Mouse (Mus musculus): ENCODE measurements at regions not wholly inside any gene's neighbourhood (a gene's known extent, or its start where the extent isn't known, plus 50 kb on each side); places are given as distances from the start of the nearest gene placed in this dataset.
"Not testable (repeated sequence)": the region's sequence is repeated elsewhere in the genome, so short reads cannot be mapped to it uniquely, and the experiment has no call there.

DNA sequence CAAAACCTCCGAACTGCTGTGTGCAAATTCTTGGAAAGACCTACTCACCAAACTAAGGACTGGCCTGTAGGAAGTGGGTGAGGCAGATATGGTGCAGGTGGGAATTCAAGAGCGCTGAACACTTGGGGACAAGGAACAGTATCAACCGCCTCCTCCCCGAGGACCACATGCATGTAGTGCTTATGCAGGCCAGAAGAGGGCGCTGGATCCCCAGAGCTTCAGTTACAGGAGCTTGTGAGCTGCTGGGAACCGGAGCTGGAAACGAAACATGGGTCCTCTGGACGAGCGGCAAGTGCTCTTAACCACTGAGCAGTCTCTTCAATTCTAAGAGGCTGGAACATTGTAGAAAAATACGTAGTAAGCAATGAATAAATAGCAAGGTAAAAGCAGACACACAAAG, 317.8 kb downstream of the Ajap1 start:
- Histone ChIP-seq H3K36me3 (ENCODE audit: control insufficient read depth, insufficient read depth, low read length) (no peaks in the 10 kb centered on the region), H3K9me3 (ENCODE audit: control insufficient read depth, low read length) (peaks cover 3% of the 10 kb centered on the region; the same call in 1 of the 2 replicates), H3K4me2 (replicated peaks; ENCODE audit: low read depth, low read length) (no peak overlapping the region), H3K9ac (ENCODE audit: low read depth, low read length) (no peak overlapping the region), H3K27ac (ENCODE audit: low read depth, low read length) (no peak overlapping the region), H3K27me3 (ENCODE audit: control insufficient read depth, insufficient read depth, low read length) (no peaks in the 10 kb centered on the region), H3K4me3 (ENCODE audit: low read length) (no peak overlapping the region), H3K4me1 (ENCODE audit: control insufficient read depth, insufficient read depth, low read length) (0 out of 2 replicates have a peak, but pooled peaks cover 1% of the 10 kb centered on the region)
- 91% methylated on average over 10 of the region's 10 CpGs for WGBS
- ATAC-seq (ENCODE audit: low FRiP score, low TSS enrichment) = no peak

DNA sequence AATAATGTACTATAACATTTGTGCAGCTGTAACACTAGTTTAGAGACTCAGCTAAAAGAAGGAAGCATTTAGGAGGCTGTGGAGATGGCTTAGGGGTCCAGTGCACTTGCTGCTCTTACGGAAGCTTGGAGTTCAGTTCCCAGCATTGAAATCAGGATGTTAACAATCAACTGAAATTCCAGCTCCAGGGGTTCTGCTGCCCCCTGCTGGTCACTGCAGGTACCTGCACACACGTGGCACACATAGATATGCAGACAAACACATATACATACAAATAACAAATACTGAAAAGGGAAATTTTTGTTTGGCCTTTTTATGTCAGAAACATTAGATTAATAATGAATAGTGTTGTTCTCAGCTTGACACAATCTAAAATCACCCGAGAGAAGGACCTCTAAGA, 322.5 kb downstream of the Ajap1 start:
- no peak overlapping the region for H3K4me2 ChIP-seq (replicated peaks; ENCODE audit: low read depth, low read length)
- no peaks in the 10 kb centered on the region for H3K4me1 ChIP-seq (ENCODE audit: control insufficient read depth, insufficient read depth, low read length)
- no peak overlapping the region for H3K9ac ChIP-seq (ENCODE audit: low read depth, low read length)
- WGBS = 90% methylated on average over 3 of the region's 3 CpGs
- no peak for ATAC-seq (ENCODE audit: low FRiP score, low TSS enrichment)
- no peak overlapping the region for H3K27ac ChIP-seq (ENCODE audit: low read depth, low read length)
- H3K27me3 ChIP-seq (ENCODE audit: control insufficient read depth, insufficient read depth, low read length) = no peaks in the 10 kb centered on the region
- peaks cover 3% of the 10 kb centered on the region; the same call in 1 of the 2 replicates for H3K9me3 ChIP-seq (ENCODE audit: control insufficient read depth, low read length)
- H3K36me3 ChIP-seq (ENCODE audit: control insufficient read depth, insufficient read depth, low read length) = no peaks in the 10 kb centered on the region
- no peak overlapping the region for H3K4me3 ChIP-seq (ENCODE audit: low read length)

DNA sequence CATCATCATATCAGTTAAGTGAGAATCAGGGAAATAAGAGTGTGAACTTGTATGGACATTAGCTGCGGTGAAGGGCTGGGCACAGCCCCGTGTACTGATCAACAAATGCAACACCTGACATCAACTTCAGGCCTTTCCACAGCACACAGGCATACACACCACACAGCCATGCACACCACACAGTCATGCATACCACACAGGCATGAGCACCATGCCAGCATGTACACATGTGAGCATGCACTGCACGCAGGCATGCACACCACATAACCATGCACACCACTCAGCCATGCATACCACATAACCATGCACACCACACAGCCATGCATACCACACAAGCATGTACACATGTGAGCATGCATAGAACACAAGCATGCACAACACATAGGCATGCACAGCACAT, 325.0 kb downstream of the Ajap1 start:
- Histone ChIP-seq H3K4me1 (ENCODE audit: control insufficient read depth, insufficient read depth, low read length) (no peaks in the 10 kb centered on the region), H3K36me3 (ENCODE audit: control insufficient read depth, insufficient read depth, low read length) (no peaks in the 10 kb centered on the region), H3K9me3 (ENCODE audit: control insufficient read depth, low read length) (peaks cover 3% of the 10 kb centered on the region; the same call in 1 of the 2 replicates), H3K4me2 (replicated peaks; ENCODE audit: low read depth, low read length) (no peak overlapping the region), H3K9ac (ENCODE audit: low read depth, low read length) (no peak overlapping the region), H3K27me3 (ENCODE audit: control insufficient read depth, insufficient read depth, low read length) (no peaks in the 10 kb centered on the region), H3K4me3 (ENCODE audit: low read length) (no peak overlapping the region), H3K27ac (ENCODE audit: low read depth, low read length) (no peak overlapping the region)
- no peak for ATAC-seq (ENCODE audit: low FRiP score, low TSS enrichment)
- 95% methylated on average over 3 of the region's 3 CpGs for WGBS

DNA sequence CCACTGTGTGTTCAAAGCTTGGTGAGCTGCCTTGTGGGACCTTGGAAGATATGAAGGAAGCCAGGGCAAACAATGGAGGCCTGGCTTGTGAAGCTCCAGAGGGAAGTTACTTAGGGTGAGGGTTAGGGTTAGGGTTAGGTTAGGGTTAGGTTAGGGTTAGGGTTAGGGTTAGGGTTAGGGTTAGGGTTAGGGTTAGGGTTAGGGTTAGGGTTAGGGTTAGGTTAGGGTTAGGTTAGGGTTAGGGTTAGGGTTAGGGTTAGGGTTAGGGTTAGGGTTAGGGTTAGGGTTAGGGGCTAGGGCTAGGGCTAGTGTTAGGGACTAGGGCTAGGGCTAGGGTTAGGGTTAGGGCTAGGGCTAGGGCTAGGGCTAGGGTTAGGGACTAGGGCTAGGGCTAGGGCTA, 329.7 kb downstream of the Ajap1 start:
- ATAC-seq (ENCODE audit: low FRiP score, low TSS enrichment); H3K27ac ChIP-seq (ENCODE audit: low read depth, low read length); H3K4me3 ChIP-seq (ENCODE audit: low read length); H3K9ac ChIP-seq (ENCODE audit: low read depth, low read length); H3K36me3 ChIP-seq (ENCODE audit: control insufficient read depth, insufficient read depth, low read length); H3K4me2 ChIP-seq (replicated peaks; ENCODE audit: low read depth, low read length); H3K9me3 ChIP-seq (ENCODE audit: control insufficient read depth, low read length); H3K4me1 ChIP-seq (ENCODE audit: control insufficient read depth, insufficient read depth, low read length); H3K27me3 ChIP-seq (ENCODE audit: control insufficient read depth, insufficient read depth, low read length): not testable (repeated sequence)

- Histone ChIP-seq H3K9me3 (ENCODE audit: control insufficient read depth, low read length) (peaks cover 5% of the 10 kb centered on the region; the same call in 1 of the 2 replicates), H3K4me3 (ENCODE audit: low read length) (no peak overlapping the region), H3K36me3 (ENCODE audit: control insufficient read depth, insufficient read depth, low read length) (no peaks in the 10 kb centered on the region), H3K9ac (ENCODE audit: low read depth, low read length) (no peak overlapping the region), H3K4me1 (ENCODE audit: control insufficient read depth, insufficient read depth, low read length) (peaks cover 6% of the 10 kb centered on the region; the same call in 1 of the 2 replicates), H3K4me2 (replicated peaks; ENCODE audit: low read depth, low read length) (no peak overlapping the region), H3K27me3 (ENCODE audit: control insufficient read depth, insufficient read depth, low read length) (no peaks in the 10 kb centered on the region), H3K27ac (ENCODE audit: low read depth, low read length) (no peak overlapping the region)
- 51% methylated on average over 13 of the region's 13 CpGs for whole genome bisulfite sequencing
- ATAC-seq (ENCODE audit: low FRiP score, low TSS enrichment) = peak; percentile 61
Observed at GRCm38 (mm10) chr4:153133147-153133546, 349.5 kb downstream of the Ajap1 start.

GRCm38 (mm10) chr4:153129345-153129744, 353.3 kb downstream of the Ajap1 start:
- H3K36me3 ChIP-seq (ENCODE audit: control insufficient read depth, insufficient read depth, low read length) = no peaks in the 10 kb centered on the region
- H3K4me2 ChIP-seq (replicated peaks; ENCODE audit: low read depth, low read length) = no peak overlapping the region
- H3K9ac ChIP-seq (ENCODE audit: low read depth, low read length) = no peak overlapping the region
- 98% methylated on average over 2 of the region's 2 CpGs for WGBS
- no peaks in the 10 kb centered on the region for H3K27me3 ChIP-seq (ENCODE audit: control insufficient read depth, insufficient read depth, low read length)
- no peak overlapping the region for H3K4me3 ChIP-seq (ENCODE audit: low read length)
- peaks cover 9% of the 10 kb centered on the region; the same call in 1 of the 2 replicates for H3K9me3 ChIP-seq (ENCODE audit: control insufficient read depth, low read length)
- no peak overlapping the region for H3K27ac ChIP-seq (ENCODE audit: low read depth, low read length)
- H3K4me1 ChIP-seq (ENCODE audit: control insufficient read depth, insufficient read depth, low read length) = peaks cover 6% of the 10 kb centered on the region; the same call in 1 of the 2 replicates
- ATAC-seq (ENCODE audit: low FRiP score, low TSS enrichment) = no peak

- 45% methylated on average over 12 of the region's 12 CpGs for WGBS
Observed at GRCm38 (mm10) chr4:153128162-153128561, 354.4 kb downstream of the Ajap1 start.

GRCm38 (mm10) chr4:153120480-153120879, 362.1 kb downstream of the Ajap1 start:
- Histone ChIP-seq H3K36me3 (ENCODE audit: control insufficient read depth, insufficient read depth, low read length) (no peaks in the 10 kb centered on the region), H3K4me2 (replicated peaks; ENCODE audit: low read depth, low read length) (no peak overlapping the region), H3K4me1 (ENCODE audit: control insufficient read depth, insufficient read depth, low read length) (peaks cover 25% of the 10 kb centered on the region), H3K27ac (ENCODE audit: low read depth, low read length) (peak overlapping the region; percentile 19; the same call in 1 of the 2 replicates), H3K9ac (ENCODE audit: low read depth, low read length) (no peak overlapping the region), H3K27me3 (ENCODE audit: control insufficient read depth, insufficient read depth, low read length) (no peaks in the 10 kb centered on the region), H3K9me3 (ENCODE audit: control insufficient read depth, low read length) (no peaks in the 10 kb centered on the region), H3K4me3 (ENCODE audit: low read length) (no peak overlapping the region)
- 11% methylated on average over 6 of the region's 6 CpGs for WGBS
- no peak for ATAC-seq (ENCODE audit: low FRiP score, low TSS enrichment)

More at GRCm38 (mm10) chr4:153128162-153128561, 354.4 kb downstream of the Ajap1 start:
- Histone ChIP-seq H3K36me3 (ENCODE audit: control insufficient read depth, insufficient read depth, low read length) (no peaks in the 10 kb centered on the region), H3K9me3 (ENCODE audit: control insufficient read depth, low read length) (peaks cover 9% of the 10 kb centered on the region; the same call in 1 of the 2 replicates), H3K4me3 (ENCODE audit: low read length) (no peak overlapping the region), H3K27me3 (ENCODE audit: control insufficient read depth, insufficient read depth, low read length) (no peaks in the 10 kb centered on the region), H3K4me2 (replicated peaks; ENCODE audit: low read depth, low read length) (no peak overlapping the region), H3K9ac (ENCODE audit: low read depth, low read length) (no peak overlapping the region), H3K4me1 (ENCODE audit: control insufficient read depth, insufficient read depth, low read length) (peaks cover 6% of the 10 kb centered on the region; the same call in 1 of the 2 replicates), H3K27ac (ENCODE audit: low read depth, low read length) (no peak overlapping the region)
- peak; percentile 60; the same call in 1 of the 2 replicates for ATAC-seq (ENCODE audit: low FRiP score, low TSS enrichment)

DNA sequence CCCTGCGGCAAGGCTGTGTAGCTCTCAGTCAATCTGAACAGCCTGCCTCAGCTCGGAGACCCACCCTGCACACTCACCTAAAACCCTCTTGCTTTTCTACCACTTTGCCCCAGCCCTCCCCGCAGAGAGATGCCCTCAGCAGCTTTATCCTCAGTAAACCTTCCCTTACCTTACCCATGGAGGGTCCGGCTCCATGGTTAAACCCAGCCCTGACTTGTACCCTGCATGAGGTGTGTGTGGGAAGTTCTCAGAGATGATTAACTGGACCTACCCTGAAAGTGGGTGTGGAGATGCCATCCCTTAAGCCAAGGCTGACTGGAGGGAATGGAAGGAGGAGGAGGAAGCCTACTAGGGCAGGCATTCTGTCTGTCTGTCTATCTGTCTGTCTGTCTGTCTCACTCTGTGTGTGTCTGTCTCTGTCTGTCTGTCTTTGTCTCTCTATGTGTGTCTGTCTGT, 362.9 kb downstream of the Ajap1 start:
- Histone ChIP-seq H3K4me2 (replicated peaks; ENCODE audit: low read depth, low read length) (peak overlapping the region; percentile 17; the same call in 1 of the 2 replicates), H3K9me3 (ENCODE audit: control insufficient read depth, low read length) (no peaks in the 10 kb centered on the region), H3K9ac (ENCODE audit: low read depth, low read length) (no peak overlapping the region), H3K36me3 (ENCODE audit: control insufficient read depth, insufficient read depth, low read length) (no peaks in the 10 kb centered on the region), H3K27ac (ENCODE audit: low read depth, low read length) (peak overlapping the region; percentile 59; the same call in 1 of the 2 replicates), H3K4me3 (ENCODE audit: low read length) (no peak overlapping the region), H3K27me3 (ENCODE audit: control insufficient read depth, insufficient read depth, low read length) (no peaks in the 10 kb centered on the region), H3K4me1 (ENCODE audit: control insufficient read depth, insufficient read depth, low read length) (peaks cover 25% of the 10 kb centered on the region)
- WGBS = 45% methylated on average over 4 of the region's 4 CpGs
- ATAC-seq (ENCODE audit: low FRiP score, low TSS enrichment) = peak; percentile 65

All from kidney, embryonic 14.5 days (tissue).